Mouse (Mus musculus) hindbrain, embryonic 16.5 days (tissue): ENCODE measurements at regions not wholly inside any gene's neighbourhood (a gene's known extent, or its start where the extent isn't known, plus 50 kb on each side); places are given as distances from the start of the nearest gene placed in this dataset.
A peak's percentile ranks its signal among the peaks of the same experiment; 100 is the strongest.

Source experiments
- ATAC-seq: fragments of 200-750 bp; cut with Nextera tagmentation; 2 replicates; pipeline ENCODE4 v1.8.0; 2017; ENCODE audit warnings: moderate TSS enrichment, moderate library complexity
- H3K27ac ChIP-seq: fragments of 300-500 bp; sonication (generic); 2 replicates; pipeline ENCODE4 v1.5.1; 2014; ENCODE audit warnings: low read depth, mild to moderate bottlenecking, control low read depth, low read length, moderate library complexity
- H3K27me3 ChIP-seq: fragments of 300-500 bp; sonication (generic); replicated peaks from 2 replicates; pipeline ENCODE4 v1.6.1; 2014; ENCODE audit warnings: low read length; ENCODE audit not compliant: control insufficient read depth, insufficient read depth
- H3K36me3 ChIP-seq: fragments of 300-500 bp; sonication (generic); 2 replicates; pipeline ENCODE4 v1.6.1; 2014; ENCODE audit warnings: mild to moderate bottlenecking, low read length, moderate library complexity, mixed read lengths; ENCODE audit not compliant: control insufficient read depth, insufficient read depth
- H3K4me1 ChIP-seq: fragments of 300-500 bp; sonication (generic); 2 replicates; pipeline ENCODE4 v1.6.1; 2014; ENCODE audit warnings: low read depth, low read length; ENCODE audit not compliant: control insufficient read depth, insufficient read depth
- H3K4me2 ChIP-seq: fragments of 300-500 bp; sonication (generic); 2 replicates; pipeline ENCODE4 v1.6.1; 2014; ENCODE audit warnings: mild to moderate bottlenecking, low read length, control low read depth, moderate library complexity
- H3K4me3 ChIP-seq: fragments of 300-500 bp; sonication (generic); 2 replicates; pipeline ENCODE4 v1.5.1; 2014; ENCODE audit warnings: mild to moderate bottlenecking, low read length, control low read depth, moderate library complexity
- H3K9ac ChIP-seq: fragments of 300-500 bp; sonication (generic); 2 replicates; pipeline ENCODE4 v1.6.1; 2014; ENCODE audit warnings: low read depth, mild to moderate bottlenecking, control low read depth, low read length, moderate library complexity
- H3K9me3 ChIP-seq: fragments of 300-500 bp; sonication (generic); 2 replicates; pipeline ENCODE4 v1.6.1; 2014; ENCODE audit warnings: mild to moderate bottlenecking, low read length, moderate library complexity; ENCODE audit not compliant: control insufficient read depth
- WGBS: fragments of 180-500 bp; shearing (Covaris S2); extraction: QIAGEN DNeasy Blood & Tissue Kit; methylation state at CpG from one replicate; pipeline ENCODE4 v1.1.7; 2014; 5-methylcytosine and 5-hydroxymethylcytosine counted together

DNA sequence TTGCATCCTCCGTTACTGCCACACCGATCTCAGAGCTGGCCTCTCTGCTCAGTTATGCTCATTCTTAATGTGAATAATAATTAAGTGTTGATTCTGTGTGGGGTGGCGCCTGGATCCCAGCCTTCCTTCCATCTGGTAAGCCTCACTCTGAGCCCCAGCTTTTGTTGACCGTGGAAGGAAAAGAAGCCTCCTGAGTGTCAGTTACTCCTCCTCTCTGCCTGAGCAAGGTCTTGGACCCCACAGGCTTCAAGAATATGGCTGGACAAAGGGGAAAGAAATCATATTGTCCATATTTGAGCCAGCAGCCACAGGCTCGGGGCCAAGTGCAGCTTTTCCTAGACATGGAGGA, 259.9 kb upstream of the Cnr1 start:
- peak; percentile 35; the same call in 1 of the 2 replicates for ATAC-seq
- Histone ChIP-seq H3K27ac (no peak overlapping the region), H3K9me3 (no peaks in the 10 kb centered on the region), H3K9ac (no peak overlapping the region), H3K4me2 (no peak overlapping the region), H3K4me1 (peaks cover 13% of the 10 kb centered on the region; the same call in 1 of the 2 replicates), H3K27me3 (no peaks in the 10 kb centered on the region), H3K36me3 (no peaks in the 10 kb centered on the region), H3K4me3 (no peak overlapping the region)
- 57% methylated on average over 5 of the region's 5 CpGs for WGBS

DNA sequence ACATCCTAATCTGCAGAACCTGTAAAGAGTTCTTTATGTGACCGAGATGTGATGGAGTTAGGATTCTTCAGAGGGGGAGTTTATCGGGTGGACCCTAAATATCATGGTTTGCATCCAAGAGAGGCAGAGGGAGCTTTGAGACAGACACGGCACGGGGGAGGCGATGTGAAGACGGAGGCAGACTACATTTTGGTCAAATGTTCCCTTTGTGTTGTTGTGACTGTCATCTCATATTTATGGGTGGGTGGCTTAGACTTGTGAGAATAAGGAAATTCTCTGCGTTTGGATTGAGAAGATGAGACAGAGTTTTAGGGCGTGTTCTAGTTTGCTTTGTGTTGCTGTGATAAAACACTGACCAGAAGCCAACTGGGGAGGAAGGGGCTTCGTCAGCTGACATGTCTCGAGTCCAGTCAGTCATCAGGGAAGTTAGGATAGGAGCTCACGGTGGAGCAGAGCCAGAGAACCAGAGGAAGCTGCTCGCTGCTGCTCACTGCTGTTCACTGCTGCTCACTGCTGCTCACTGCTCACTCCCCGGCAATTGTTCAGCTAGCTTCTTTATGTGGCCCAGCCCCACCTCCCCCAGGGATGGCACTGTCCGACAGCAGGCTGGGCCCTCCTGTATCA, 259.0 kb upstream of the Cnr1 start:
- ATAC-seq: no peak
- H3K4me3 ChIP-seq: no peak overlapping the region
- no peak overlapping the region for H3K27ac ChIP-seq
- H3K27me3 ChIP-seq: no peaks in the 10 kb centered on the region
- H3K9ac ChIP-seq: no peak overlapping the region
- WGBS: 76% methylated on average over 14 of the region's 14 CpGs
- no peak overlapping the region for H3K4me2 ChIP-seq
- H3K9me3 ChIP-seq: no peaks in the 10 kb centered on the region
- H3K36me3 ChIP-seq: no peaks in the 10 kb centered on the region
- peaks cover 13% of the 10 kb centered on the region; the same call in 1 of the 2 replicates for H3K4me1 ChIP-seq

DNA sequence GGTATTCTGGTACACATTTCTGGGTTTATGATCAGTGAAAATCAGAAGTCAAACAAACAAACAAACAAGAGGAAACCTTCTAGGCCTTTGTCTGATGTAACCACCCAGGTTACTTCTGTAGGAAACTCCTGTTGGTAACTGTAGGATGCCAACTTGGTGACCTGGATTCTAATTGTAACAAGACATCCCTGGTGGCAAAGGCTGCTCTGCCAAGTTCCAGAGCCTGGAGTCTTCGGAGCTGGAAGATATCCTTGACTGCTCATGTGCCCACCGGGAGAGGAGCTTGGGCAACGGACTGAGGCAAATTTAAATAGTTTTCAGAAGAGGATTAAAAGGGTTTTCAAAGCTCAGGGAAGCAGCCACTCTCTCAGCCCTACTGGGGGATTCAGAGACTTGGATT, 256.0 kb upstream of the Cnr1 start:
- ATAC-seq: no peak
- H3K9ac ChIP-seq: no peak overlapping the region
- WGBS: 36% methylated on average over 3 of the region's 3 CpGs

DNA sequence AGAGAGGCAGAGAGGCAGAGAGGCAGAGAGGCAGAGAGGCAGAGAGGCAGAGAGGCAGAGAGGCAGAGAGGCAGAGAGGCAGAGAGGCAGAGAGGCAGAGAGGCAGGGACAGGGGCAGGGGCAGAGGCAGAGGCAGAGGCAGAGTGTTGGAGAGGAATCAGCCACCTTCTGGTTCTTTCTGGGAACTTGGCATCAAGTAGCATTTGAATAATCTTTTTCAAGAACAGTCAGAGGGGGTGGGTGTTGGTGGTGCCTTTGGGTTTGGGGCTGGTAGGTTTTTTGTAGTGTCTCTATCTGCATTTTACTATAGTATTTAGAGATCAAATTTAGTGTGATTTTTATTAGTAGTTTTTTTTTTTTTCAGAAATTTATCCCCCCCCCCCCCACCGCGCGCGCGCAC, 249.3 kb upstream of the Cnr1 start:
- H3K36me3 ChIP-seq: no peaks in the 10 kb centered on the region
- no peak overlapping the region for H3K4me3 ChIP-seq
- H3K9me3 ChIP-seq: peaks cover 2% of the 10 kb centered on the region; the same call in 1 of the 2 replicates
- H3K27ac ChIP-seq: no peak overlapping the region
- 100% methylated on average over 5 of the region's 5 CpGs for WGBS
- no peak overlapping the region for H3K9ac ChIP-seq
- ATAC-seq: no peak
- no peak overlapping the region for H3K4me2 ChIP-seq
- H3K27me3 ChIP-seq: no peaks in the 10 kb centered on the region
- H3K4me1 ChIP-seq: no peaks in the 10 kb centered on the region

More for the DNA sequence above, 256.0 kb upstream of the Cnr1 start:
- Histone ChIP-seq H3K4me3 (no peak overlapping the region), H3K9me3 (peaks cover 2% of the 10 kb centered on the region; the same call in 1 of the 2 replicates), H3K27ac (no peak overlapping the region), H3K27me3 (no peaks in the 10 kb centered on the region), H3K4me1 (peaks cover 9% of the 10 kb centered on the region; the same call in 1 of the 2 replicates), H3K36me3 (no peaks in the 10 kb centered on the region), H3K4me2 (no peak overlapping the region)

DNA sequence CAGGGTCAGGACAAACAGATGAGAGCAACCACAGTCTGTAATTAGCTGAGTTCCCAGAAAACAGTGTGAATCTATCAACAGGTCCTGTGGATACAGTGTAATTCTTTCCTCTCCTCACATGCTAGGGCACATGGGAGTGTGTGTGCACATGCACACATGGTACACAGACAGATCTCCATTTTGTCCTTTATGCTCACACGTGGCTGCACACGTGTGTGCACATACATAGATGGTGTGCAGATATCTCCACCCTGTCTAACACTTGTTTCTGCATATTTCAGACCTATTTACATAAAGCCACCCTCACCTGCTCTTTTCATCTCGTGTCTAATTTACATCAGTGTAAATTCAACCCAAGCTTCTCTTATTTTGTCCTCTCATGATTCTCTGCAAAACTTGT, 245.0 kb upstream of the Cnr1 start:
- H3K27ac ChIP-seq: no peak overlapping the region
- no peaks in the 10 kb centered on the region for H3K9me3 ChIP-seq
- H3K36me3 ChIP-seq: no peaks in the 10 kb centered on the region
- H3K4me1 ChIP-seq: no peaks in the 10 kb centered on the region
- no peak for ATAC-seq
- no peak overlapping the region for H3K4me2 ChIP-seq
- WGBS: 88% methylated on average over 3 of the region's 3 CpGs
- no peaks in the 10 kb centered on the region for H3K27me3 ChIP-seq
- H3K9ac ChIP-seq: no peak overlapping the region
- H3K4me3 ChIP-seq: no peak overlapping the region

DNA sequence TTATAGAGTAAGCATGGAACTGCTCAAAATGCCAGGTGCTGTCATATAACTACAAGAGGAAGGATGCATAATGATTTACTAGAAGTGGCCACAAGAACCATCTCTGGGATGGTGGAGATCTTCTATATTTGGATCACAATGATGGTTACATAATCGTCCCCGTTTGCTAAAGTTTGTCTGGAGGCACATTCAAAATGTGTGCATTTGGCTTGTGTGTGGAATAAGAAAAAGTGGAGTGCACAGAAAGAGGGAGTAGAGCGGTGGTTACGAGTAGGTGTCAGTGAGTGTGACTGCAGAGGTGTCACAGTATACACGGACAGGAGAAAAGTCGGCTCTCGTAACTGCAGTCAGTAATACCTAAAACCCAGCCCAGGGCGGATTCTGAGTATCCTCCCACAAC, 238.3 kb upstream of the Cnr1 start:
- Histone ChIP-seq H3K9ac (no peak overlapping the region), H3K27me3 (no peaks in the 10 kb centered on the region), H3K27ac (no peak overlapping the region), H3K4me3 (no peak overlapping the region), H3K9me3 (no peaks in the 10 kb centered on the region), H3K4me2 (no peak overlapping the region), H3K4me1 (no peaks in the 10 kb centered on the region), H3K36me3 (no peaks in the 10 kb centered on the region)
- WGBS: 85% methylated on average over 8 of the region's 8 CpGs
- ATAC-seq: no peak

DNA sequence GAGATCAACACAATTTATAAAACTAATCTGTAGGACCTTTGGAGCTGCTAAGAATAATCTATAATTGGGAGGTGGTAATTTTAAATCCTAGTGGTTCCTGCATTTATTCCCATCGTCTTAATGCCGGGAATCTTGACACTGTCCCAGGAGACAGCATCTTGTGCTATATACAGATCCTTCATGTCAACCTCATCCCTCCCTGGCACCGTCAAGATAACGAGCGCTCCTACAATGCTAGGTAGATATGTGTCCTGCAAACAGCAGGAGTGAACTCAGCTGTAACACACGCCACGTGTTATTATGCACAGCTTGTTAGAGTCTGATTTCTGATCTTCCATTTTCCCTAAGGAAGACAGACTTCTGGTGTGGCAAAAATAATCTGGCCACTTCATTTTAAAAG, 237.0 kb upstream of the Cnr1 start:
- Histone ChIP-seq H3K4me3 (no peak overlapping the region), H3K4me2 (no peak overlapping the region), H3K27ac (no peak overlapping the region), H3K36me3 (no peaks in the 10 kb centered on the region), H3K27me3 (no peaks in the 10 kb centered on the region), H3K9ac (no peak overlapping the region), H3K9me3 (no peaks in the 10 kb centered on the region), H3K4me1 (no peaks in the 10 kb centered on the region)
- no peak for ATAC-seq
- WGBS: 51% methylated on average over 7 of the region's 7 CpGs

DNA sequence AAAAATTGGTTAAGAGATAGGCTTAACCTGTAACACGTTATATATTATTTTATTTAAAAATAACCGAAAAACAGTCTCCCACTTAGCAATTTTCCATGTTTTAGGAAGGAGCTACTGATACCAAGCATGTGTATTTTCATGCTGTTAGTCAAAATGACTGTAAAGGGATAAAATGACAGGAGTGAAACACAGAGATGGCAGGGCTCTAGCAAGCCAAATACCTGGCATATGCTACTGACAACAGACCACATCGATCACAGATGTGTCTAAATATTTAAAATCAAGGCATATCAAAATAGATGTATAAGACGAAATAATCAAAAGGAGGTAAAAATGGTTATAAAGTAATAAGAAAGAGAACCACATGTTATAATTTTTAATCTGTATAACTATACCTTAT, 231.0 kb upstream of the Cnr1 start:
- H3K4me3 ChIP-seq: no peak overlapping the region
- H3K27ac ChIP-seq: no peak overlapping the region
- H3K36me3 ChIP-seq: no peaks in the 10 kb centered on the region
- no peak overlapping the region for H3K4me2 ChIP-seq
- 87% methylated on average over 4 of the region's 4 CpGs for WGBS
- H3K27me3 ChIP-seq: no peaks in the 10 kb centered on the region
- H3K9ac ChIP-seq: no peak overlapping the region
- ATAC-seq: no peak
- H3K9me3 ChIP-seq: no peaks in the 10 kb centered on the region
- no peaks in the 10 kb centered on the region for H3K4me1 ChIP-seq

DNA sequence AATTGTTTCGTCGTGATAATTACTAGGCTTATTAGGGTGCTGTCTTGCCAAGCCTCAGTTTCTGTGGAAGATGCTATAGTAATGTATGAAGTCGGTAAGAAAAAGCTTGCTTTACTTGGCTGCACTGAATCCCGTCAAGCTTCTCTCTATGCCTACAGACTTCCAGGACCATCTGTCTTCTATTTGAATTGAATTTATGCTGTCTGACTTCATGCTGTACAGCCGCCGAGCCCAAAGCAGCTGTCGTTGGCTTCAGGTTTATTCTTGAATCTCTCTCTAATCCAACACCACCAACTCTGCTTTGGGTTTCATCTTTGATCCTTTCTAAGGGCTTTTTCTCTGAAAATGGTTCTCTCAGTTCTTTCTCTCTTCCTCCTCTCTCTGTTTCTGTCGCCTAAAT, 227.4 kb upstream of the Cnr1 start:
- Histone ChIP-seq H3K36me3 (no peaks in the 10 kb centered on the region), H3K27me3 (no peaks in the 10 kb centered on the region), H3K9ac (no peak overlapping the region), H3K4me3 (no peak overlapping the region), H3K27ac (no peak overlapping the region), H3K9me3 (no peaks in the 10 kb centered on the region), H3K4me2 (no peak overlapping the region), H3K4me1 (no peaks in the 10 kb centered on the region)
- no peak for ATAC-seq
- WGBS: 79% methylated on average over 8 of the region's 8 CpGs
